Mouse (Mus musculus) heart, adult 2 months (tissue): ENCODE results near the gene Zbtb8b.

Source experiments
- CTCF ChIP-seq: fragments of 200-600 bp; IDR thresholded peaks from 2 replicates; pipeline ENCODE4 v1.8.1; 2022; ENCODE audit warnings: antibody characterized with exemption, mild to moderate bottlenecking, moderate library complexity
- POLR2A ChIP-seq: fragments of 200-500 bp; IDR thresholded peaks from 2 replicates; pipeline ENCODE4 v1.6.1; 2011; ENCODE audit warnings: mild to moderate bottlenecking, low read depth, low read length, control low read depth; ENCODE audit not compliant: insufficient read depth

DNA sequence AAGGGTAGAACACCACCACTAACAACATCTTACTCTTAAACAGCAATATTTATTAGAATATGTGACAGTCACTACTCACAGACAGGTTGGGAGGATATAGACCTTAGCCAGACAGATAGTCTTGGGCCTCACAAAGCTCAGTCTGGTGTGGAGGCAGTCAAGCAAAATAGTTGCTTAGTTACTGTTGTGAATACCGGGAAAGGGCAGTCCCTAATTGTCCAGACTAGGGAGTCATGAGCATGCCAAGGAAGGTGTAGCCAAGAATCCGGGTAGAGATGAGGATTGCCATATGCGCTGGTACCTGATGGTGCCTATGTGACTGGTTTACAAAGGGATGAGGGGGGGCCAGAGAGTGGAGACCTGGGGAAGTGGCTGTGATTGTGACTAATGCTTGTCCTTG lies 21.5 kb upstream of the Zbtb8b start:
- no peak for TF ChIP-seq CTCF
- no peak for TF ChIP-seq POLR2A
